Comparison of ENCODE assay signal across 8 mouse cellular contexts in genomic region chr7:97737638-97738456, GRCm38 (mm10). TPM values are rescaled to one million over a fixed set of nuclear protein-coding genes. Genes with fewer than 3 reads are reported as not detected.
DNase-seq lines count a peak whose midpoint lies in the region; ATAC-seq and TF ChIP-seq lines count a peak whose summit lies in the region.

Aqp11 (minus strand) TSS chr7:97738289.

- peak within 1 kb of the TSS; percentile 98 for H3K4me2 ChIP-seq in lung, postnatal 0 days (replicated peaks; ENCODE audit: low read depth, low read length)

- WGBS in lung, postnatal 0 days, result under 1% methylated on average over 43 of the region's 64 CpGs

- DNase-seq in MN1 (ENCODE audit: low spot score), result peak; percentile 87
- peak; percentile 76 for DNase-seq in cerebellum, adult 8-10 months
- DNase-seq in layer of hippocampus, adult 9-11 months, result peak; percentile 80
- DNase-seq in lung, postnatal 0 days (ENCODE audit: low spot score), result peak; percentile 92
- DNase-seq in ovary, postnatal 14 days (ENCODE audit: low spot score), result peak; percentile 66
- peak; percentile 94 for DNase-seq in thymus, postnatal 14 days

- peak within 1 kb of the TSS; percentile 38; the same call in 1 of the 2 replicates for H3K27ac ChIP-seq in lung, postnatal 0 days (ENCODE audit: low read length)

- H3K9ac ChIP-seq in lung, postnatal 0 days (replicated peaks; ENCODE audit: low read depth), result peak within 1 kb of the TSS; percentile 41

- no peaks in the 10 kb centered on the region for H3K9me3 ChIP-seq in lung, postnatal 0 days (ENCODE audit: low read length)

- no peaks in the 10 kb centered on the region for H3K27me3 ChIP-seq in lung, postnatal 0 days (replicated peaks; ENCODE audit: insufficient read depth, low read length)

- peak within 1 kb of the TSS; percentile 59 for H3K4me3 ChIP-seq in lung, postnatal 0 days (ENCODE audit: low read depth, low read length)

- no peak for TF ChIP-seq EP300 in lung, postnatal 0 days (IDR thresholded peaks at IDR 0.05)

- H3K4me1 ChIP-seq in lung, postnatal 0 days (ENCODE audit: insufficient read depth, low read depth, low read length), result peaks cover 10% of the 10 kb centered on the region; the same call in 1 of the 2 replicates

- peak; percentile 86 for ATAC-seq in frontal cortex, adult (ENCODE audit: low TSS enrichment)
- ATAC-seq in hematopoietic stem cell, adult 5-6 weeks (replicated peaks in 1 of 2; ENCODE audit: insufficient read depth in 1 of 2, low FRiP score in 2 of 2, low TSS enrichment in 1 of 2, low read depth in 1 of 2, poor library complexity in 2 of 2, severe bottlenecking in 2 of 2), result peak; percentile 81 to 83
- peak; percentile 94 for ATAC-seq in lung, postnatal 0 days

- TF ChIP-seq CTCF in lung, postnatal 0 days (IDR thresholded peaks at IDR 0.05), result no peak

- no peaks in the 10 kb centered on the region for H3K36me3 ChIP-seq in lung, postnatal 0 days (ENCODE audit: insufficient read depth, low read length)

RNA-seq across cellular contexts. Expression of gene Aqp11, which starts in this region (rescaled TPM):
- total RNA-seq in hematopoietic stem cell, adult 5-6 weeks (2017), result 2.0 and 2.8 TPM in 2 replicates
- polyA plus RNA-seq in lung, postnatal 0 days (2015; fragmentation: Nextera tagmentation; extraction: Ambion mirVana), result 4.2 TPM in 2 replicates

Comparison
In these comparisons a context has a peak if more than half of its experiments do, and no peak if none do; other contexts are left out.
1. Peak in every context shown above with its lines: DNase-seq, ATAC-seq, H3K4me3 ChIP-seq and H3K27ac ChIP-seq.